In the genomic region with DNA sequence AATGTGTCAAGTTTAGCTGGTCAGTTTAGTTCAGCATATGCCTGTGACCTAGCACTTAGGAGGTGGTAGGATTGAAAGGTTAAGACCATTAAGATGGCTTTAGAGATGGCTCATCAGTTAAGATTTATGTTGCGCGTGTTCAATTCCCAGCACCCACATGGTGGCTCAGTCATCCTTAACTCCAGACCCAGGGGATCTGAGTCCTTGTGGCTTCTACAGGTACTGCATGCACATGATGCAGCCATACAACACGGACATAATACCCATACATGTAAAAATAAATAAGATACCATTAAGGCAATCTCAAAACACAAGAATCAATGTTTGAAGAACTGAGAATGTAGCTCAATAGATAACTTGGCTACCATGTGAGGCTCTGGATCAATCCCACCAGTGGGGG, we compare ENCODE assay signal across 23 mouse cellular contexts. TPM values are rescaled to one million over a fixed set of nuclear protein-coding genes. Genes with fewer than 3 reads are reported as not detected.
DNase-seq lines count a peak whose midpoint lies in the region; ATAC-seq and TF ChIP-seq lines count a peak whose summit lies in the region.
"Had no signal": no experiment of that assay in that cellular context is flagged by ENCODE, and none has a peak within 500 bp of the region (broad histone marks: within the 10 kb centered on the region; RNA-seq: fewer than 3 reads in every experiment).

No protein-coding gene starts in this region.

- no peak overlapping the region for H3K27ac ChIP-seq in kidney, adult 2 months (ENCODE audit: insufficient read depth, low read depth, low read length)
- H3K27ac ChIP-seq in lung, postnatal 0 days (ENCODE audit: low read length) = no peak overlapping the region
- H3K27ac ChIP-seq in kidney, embryonic 14.5 days (ENCODE audit: low read depth, low read length) = no peak overlapping the region
- H3K27ac ChIP-seq: forebrain, embryonic 13.5 days; hindbrain, embryonic 15.5 days; macrophage; midbrain, embryonic 10.5 days; neural tube, embryonic 15.5 days had no signal

- no peak for ATAC-seq in lung, postnatal 0 days
- ATAC-seq in kidney, embryonic 14.5 days (ENCODE audit: low FRiP score, low TSS enrichment) = no peak
- ATAC-seq: forebrain, embryonic 13.5 days had no signal

- no peak for TF ChIP-seq EP300 in lung, postnatal 0 days (IDR thresholded peaks at IDR 0.05)

- DNase-seq in kidney, adult 2 months = no peak
- no peak for DNase-seq in kidney, adult 8-10 months
- no peak for DNase-seq in lung, postnatal 0 days (ENCODE audit: low spot score)
- no peak for DNase-seq in lung, postnatal 14 days
- peak; percentile 70 for DNase-seq in ES-CJ7 (ENCODE audit: low read depth, low spot score)
- DNase-seq in induced T-regulatory cell, adult 2 months (ENCODE audit: low read depth) = peak; percentile 36
- no peak for DNase-seq in urinary bladder, postnatal 14 days (ENCODE audit: low spot score)
- DNase-seq: adrenal gland, adult 8-10 months; cerebellum, adult 9-10 months; gastrocnemius, postnatal 10 days; heart, adult 11 months; heart, postnatal 36 days; kidney, adult 9 months; kidney, postnatal 4 days; lung, adult 18-20 months; right cerebral cortex, postnatal 25 days; thymus, postnatal 25 days had no signal

- no peak overlapping the region for H3K4me3 ChIP-seq in kidney, adult 2 months (ENCODE audit: insufficient read depth, low read depth, low read length)
- H3K4me3 ChIP-seq in lung, postnatal 0 days (ENCODE audit: low read depth, low read length) = no peak overlapping the region
- no peak overlapping the region for H3K4me3 ChIP-seq in kidney, embryonic 14.5 days (ENCODE audit: low read length)
- H3K4me3 ChIP-seq: forebrain, embryonic 13.5 days; hindbrain, embryonic 15.5 days; midbrain, embryonic 10.5 days; neural tube, embryonic 15.5 days had no signal

- no peaks in the 10 kb centered on the region for H3K36me3 ChIP-seq in kidney, adult 2 months (ENCODE audit: control insufficient read depth, insufficient read depth, low read length)
- no peaks in the 10 kb centered on the region for H3K36me3 ChIP-seq in lung, postnatal 0 days (ENCODE audit: insufficient read depth, low read length)
- peaks cover 35% of the 10 kb centered on the region for H3K36me3 ChIP-seq in kidney, embryonic 14.5 days (ENCODE audit: control insufficient read depth, insufficient read depth, low read length)
- H3K36me3 ChIP-seq: hindbrain, embryonic 15.5 days had no signal

- H3K4me2 ChIP-seq in lung, postnatal 0 days (replicated peaks; ENCODE audit: low read depth, low read length) = no peak overlapping the region
- no peak overlapping the region for H3K4me2 ChIP-seq in kidney, embryonic 14.5 days (replicated peaks; ENCODE audit: low read depth, low read length)
- H3K4me2 ChIP-seq: forebrain, embryonic 13.5 days; hindbrain, embryonic 15.5 days; neural tube, embryonic 15.5 days had no signal

- no peak overlapping the region for H3K9ac ChIP-seq in lung, postnatal 0 days (replicated peaks; ENCODE audit: low read depth)
- H3K9ac ChIP-seq in kidney, embryonic 14.5 days (ENCODE audit: low read depth, low read length) = no peak overlapping the region
- H3K9ac ChIP-seq: forebrain, embryonic 13.5 days; hindbrain, embryonic 15.5 days; neural tube, embryonic 15.5 days had no signal

- H3K9me3 ChIP-seq in lung, postnatal 0 days (ENCODE audit: low read length) = no peaks in the 10 kb centered on the region
- H3K9me3 ChIP-seq in kidney, embryonic 14.5 days (ENCODE audit: control insufficient read depth, low read length) = no peaks in the 10 kb centered on the region
- H3K9me3 ChIP-seq: forebrain, embryonic 13.5 days; hindbrain, embryonic 15.5 days; midbrain, embryonic 10.5 days; neural tube, embryonic 15.5 days had no signal

- WGBS in kidney, adult 2 months = 95% methylated on average over 3 of the region's 3 CpGs
- WGBS in lung, postnatal 0 days = 94% methylated on average over 3 of the region's 3 CpGs
- 95% methylated on average over 3 of the region's 3 CpGs for WGBS in kidney, embryonic 14.5 days

- no peaks in the 10 kb centered on the region for H3K27me3 ChIP-seq in kidney, adult 2 months (replicated peaks; ENCODE audit: control insufficient read depth, insufficient read depth, low read length)
- no peaks in the 10 kb centered on the region for H3K27me3 ChIP-seq in lung, postnatal 0 days (replicated peaks; ENCODE audit: insufficient read depth, low read length)
- H3K27me3 ChIP-seq in kidney, embryonic 14.5 days (ENCODE audit: control insufficient read depth, insufficient read depth, low read length) = no peaks in the 10 kb centered on the region
- H3K27me3 ChIP-seq: forebrain, embryonic 13.5 days; hindbrain, embryonic 15.5 days; neural tube, embryonic 15.5 days had no signal

- TF ChIP-seq POLR2A in kidney, adult 2 months (IDR thresholded peaks at IDR 0.05; ENCODE audit: low read depth, low read length) = no peak

- TF ChIP-seq CTCF in kidney, adult 2 months (conservative IDR thresholded peaks at IDR 0.05; ENCODE audit: insufficient read depth, insufficient read length, low read depth, low read length) = 0 out of 2 replicates have a peak, but pooled peaks have one; percentile 5
- TF ChIP-seq CTCF in lung, postnatal 0 days (IDR thresholded peaks at IDR 0.05) = peak; percentile 30

- peaks cover 12% of the 10 kb centered on the region; the same call in 1 of the 2 replicates for H3K4me1 ChIP-seq in kidney, adult 2 months (ENCODE audit: control insufficient read depth, insufficient read depth, low read length)
- 0 out of 2 replicates have a peak, but pooled peaks cover 3% of the 10 kb centered on the region for H3K4me1 ChIP-seq in lung, postnatal 0 days (ENCODE audit: insufficient read depth, low read depth, low read length)
- H3K4me1 ChIP-seq in kidney, embryonic 14.5 days (ENCODE audit: control insufficient read depth, insufficient read depth, low read length) = peaks cover 5% of the 10 kb centered on the region; the same call in 1 of the 2 replicates

RNA-seq across cellular contexts. Expression of gene Gcsh, which starts 3.5 kb away (rescaled TPM):
- 96.5 and 113 TPM in 2 replicates for polyA plus RNA-seq in kidney, adult 2 months (2012; rRNA removed)
- 40.1 and 47.2 TPM in 2 replicates for polyA plus RNA-seq in lung, postnatal 0 days (2015; fragmentation: Nextera tagmentation; extraction: Ambion mirVana)
- 182 and 198 TPM in 2 replicates for polyA plus RNA-seq in kidney, embryonic 14.5 days (2014; fragmentation: Nextera tagmentation; extraction: Ambion mirVana)

RNA-seq across cellular contexts. Expression of gene 1700030J22Rik, which starts 11.1 kb away (rescaled TPM):
- polyA plus RNA-seq in kidney, adult 2 months (2012; rRNA removed) = 1.4 TPM in 2 replicates
- polyA plus RNA-seq in lung, postnatal 0 days (2015; fragmentation: Nextera tagmentation; extraction: Ambion mirVana) = 2.6 TPM in 2 replicates
- polyA plus RNA-seq in kidney, embryonic 14.5 days (2014; fragmentation: Nextera tagmentation; extraction: Ambion mirVana) = 2.5 and 2.7 TPM in 2 replicates

RNA-seq across cellular contexts. Expression of gene Atmin, which starts 46.6 kb away (rescaled TPM):
- 15.9 and 17.1 TPM in 2 replicates for polyA plus RNA-seq in kidney, adult 2 months (2012; rRNA removed)
- polyA plus RNA-seq in lung, postnatal 0 days (2015; fragmentation: Nextera tagmentation; extraction: Ambion mirVana) = 8.7 and 9.7 TPM in 2 replicates
- polyA plus RNA-seq in kidney, embryonic 14.5 days (2014; fragmentation: Nextera tagmentation; extraction: Ambion mirVana) = 8.9 and 13.8 TPM in 2 replicates

Comparison
In these comparisons a context has a peak if more than half of its experiments do, and no peak if none do; other contexts are left out.
1. DNase-seq: peak in ES-CJ7 (single experiment) and induced T-regulatory cell, adult 2 months (single experiment); none in kidney, adult 2 months (single experiment), kidney, adult 8-10 months (0 of 2), lung, postnatal 0 days (single experiment), lung, postnatal 14 days (single experiment) and urinary bladder, postnatal 14 days (single experiment).